Mouse (Mus musculus) adrenal gland, postnatal 4 days (tissue): ENCODE measurements around the gene Hist1h2bm. TPM values are rescaled to one million over a fixed set of nuclear protein-coding genes. Genes with fewer than 3 reads are reported as not detected.
"Not testable (repeated sequence)": the region's sequence is repeated elsewhere in the genome, so short reads cannot be mapped to it uniquely, and the experiment has no call there.

Source experiments
- DNase-seq, 2 experiments: peaks; one replicate each; pipeline ENCODE4 v3.0.0; 2021 to 2022; ENCODE audit warnings: low spot score in 2 of 2, mixed read lengths in 2 of 2
- total RNA-seq, 2 experiments: library from RNA; stranded (reverse); gene quantifications; 2 replicates each; pipeline ENCODE4 v1.2.3; 2021

Hist1h2bm gene
- total RNA-seq, 2 experiments from 2014 or later: 142 to 169 TPM

DNA sequence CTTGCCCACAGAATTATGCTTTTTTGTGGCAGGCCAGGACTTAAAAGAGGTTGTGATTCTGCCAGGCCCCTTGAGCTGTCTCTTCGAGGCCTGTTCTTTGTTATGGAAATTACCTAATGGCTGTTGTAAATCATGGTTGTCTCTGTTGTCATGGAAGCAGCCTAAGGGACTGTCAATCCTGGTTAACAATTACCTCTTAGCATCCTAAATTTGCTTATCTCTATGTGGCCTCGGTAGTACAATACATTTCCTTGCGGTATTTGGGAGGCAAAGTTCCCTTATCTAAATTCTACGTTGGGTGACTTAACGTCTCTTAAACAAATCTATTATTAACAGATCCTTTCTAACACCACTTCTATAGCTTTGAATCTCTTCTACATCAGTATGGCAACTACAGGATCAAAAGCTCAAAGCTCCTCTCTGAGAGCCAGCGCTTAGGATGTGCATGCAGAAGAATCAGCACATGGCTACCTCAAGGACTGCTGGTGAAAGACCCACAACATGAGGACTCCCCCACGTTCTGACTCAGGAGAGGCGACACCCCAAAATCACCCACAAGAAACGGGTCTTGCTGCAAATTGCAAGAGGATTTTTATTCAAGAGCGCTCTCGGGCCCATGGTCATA is 6.2 kb downstream of the Hist1h2bm start:
- DNase-seq: no peak

DNA sequence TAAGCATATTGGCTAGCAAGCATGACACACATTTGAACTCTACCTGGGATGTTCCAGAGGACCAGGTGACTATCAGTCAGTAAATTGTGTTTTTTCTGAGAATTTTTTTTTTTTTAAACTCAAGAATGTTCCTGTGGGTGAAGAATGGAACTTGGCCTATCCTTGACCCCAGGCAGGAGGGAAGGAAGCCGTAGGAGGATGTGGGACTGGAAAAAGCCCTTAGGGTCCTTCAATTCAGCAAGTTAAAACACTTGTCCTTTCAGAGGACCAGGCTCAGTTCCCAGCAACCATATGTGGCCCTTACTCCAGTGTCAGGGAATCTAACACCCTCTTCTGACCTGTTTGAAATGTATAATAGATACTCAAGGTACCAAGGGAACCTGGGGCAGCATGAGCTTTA is 7.7 kb downstream of the Hist1h2bm start:
- DNase-seq: no peak

DNA sequence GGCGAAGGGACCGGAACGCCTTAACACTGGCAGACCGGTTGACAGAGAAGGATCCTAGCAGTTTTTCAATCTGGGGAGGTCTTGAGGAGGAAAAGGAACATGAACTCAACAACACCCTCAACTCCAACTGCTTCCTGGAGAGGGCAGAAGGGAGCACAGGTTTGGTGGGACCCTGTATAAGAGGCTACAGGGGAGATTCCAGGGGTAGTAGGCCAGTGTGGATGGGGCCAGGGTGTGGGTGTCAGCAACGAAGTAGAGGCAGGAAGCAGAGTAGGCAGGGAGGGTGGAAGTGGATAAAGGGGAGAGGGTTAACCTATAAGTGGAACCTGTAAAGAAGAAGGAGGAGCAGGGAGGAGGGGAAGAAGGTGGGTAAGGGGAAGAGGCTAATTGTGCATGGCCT is 11.6 kb downstream of the Hist1h2bm start:
- no peak for DNase-seq

DNA sequence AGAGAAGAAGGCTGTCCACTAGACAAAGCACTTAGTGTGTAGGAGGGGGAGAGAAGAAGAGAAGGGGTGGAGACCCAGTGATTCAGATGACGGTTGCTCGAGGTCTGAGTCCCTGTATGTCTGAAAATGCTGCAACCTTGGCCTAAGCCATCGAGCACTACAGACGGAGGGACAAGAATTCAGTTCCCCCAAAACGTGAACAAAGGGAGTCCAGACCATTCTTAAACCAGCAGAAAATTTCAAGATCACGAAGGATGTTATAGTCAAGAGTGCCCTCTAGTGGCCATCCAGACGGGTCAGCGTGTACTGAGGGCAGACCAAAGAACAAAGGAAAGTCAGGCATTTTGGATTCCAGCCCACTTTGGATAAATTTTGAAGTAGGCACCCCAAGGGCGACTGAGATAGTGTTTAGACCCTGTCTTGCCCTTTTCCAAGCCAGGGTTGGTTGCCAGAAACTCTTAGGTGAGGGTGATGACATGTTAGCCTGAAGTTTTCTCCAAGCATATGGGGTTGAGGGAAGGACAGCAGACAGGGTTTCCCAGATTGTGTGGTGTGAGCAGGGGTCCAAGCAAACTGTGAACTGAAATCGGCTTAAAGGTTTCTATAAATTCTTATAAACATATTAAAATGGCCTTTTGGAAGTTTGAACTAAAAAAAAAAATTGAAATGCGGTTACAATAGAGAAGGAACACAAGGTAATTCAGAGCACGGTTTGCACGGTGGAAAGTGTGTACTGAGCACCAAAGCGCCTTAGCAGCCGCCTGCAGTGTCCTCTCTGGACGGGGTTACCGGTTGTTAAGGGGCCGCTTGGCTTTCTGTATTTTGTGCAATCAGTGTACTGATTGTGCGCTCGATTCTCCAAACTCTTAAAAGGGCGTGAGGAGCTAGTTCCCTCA is 12.4 kb downstream of the Hist1h2bm start:
- no peak for DNase-seq

DNA sequence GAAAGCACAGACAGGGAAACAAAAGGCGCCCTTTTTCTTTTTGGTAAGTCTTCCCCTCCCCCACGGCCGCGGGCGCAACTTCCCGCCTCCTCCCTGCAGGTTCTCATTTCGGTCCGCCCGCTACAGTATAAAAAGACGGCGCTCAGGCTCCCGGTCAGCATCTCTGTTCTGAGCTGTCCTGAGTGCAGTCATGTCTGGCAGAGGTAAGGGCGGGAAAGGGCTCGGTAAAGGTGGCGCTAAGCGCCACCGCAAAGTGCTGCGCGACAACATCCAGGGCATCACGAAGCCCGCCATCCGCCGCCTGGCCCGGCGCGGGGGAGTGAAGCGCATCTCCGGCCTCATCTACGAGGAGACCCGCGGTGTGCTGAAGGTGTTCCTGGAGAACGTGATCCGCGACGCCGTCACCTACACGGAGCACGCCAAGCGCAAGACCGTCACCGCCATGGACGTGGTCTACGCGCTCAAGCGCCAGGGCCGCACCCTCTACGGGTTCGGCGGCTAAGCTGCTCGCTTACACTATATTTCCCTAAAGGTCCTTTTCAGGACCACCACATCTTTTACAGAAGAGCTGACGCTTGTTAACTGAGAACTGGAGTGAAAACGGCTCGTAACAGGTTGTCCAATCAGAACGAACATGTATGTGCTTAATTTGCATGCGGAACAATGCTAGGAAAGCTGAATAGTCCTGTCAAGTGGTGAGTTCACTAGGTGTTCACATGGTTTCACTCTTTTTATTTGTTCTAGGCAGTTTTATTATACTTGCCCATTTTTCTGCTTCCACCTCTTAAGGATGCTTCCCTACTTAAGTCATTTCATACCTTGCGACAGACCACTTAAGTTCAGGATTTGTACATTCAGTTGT is 13.3 kb downstream of the Hist1h2bm start, which contains the start of gene Hist1h4j:
Hist1h4j (plus strand) TSS at position 159 of the 862 bp plus-strand sequence.
- peak in 1 of 2 experiments; percentile 41 for DNase-seq

DNA sequence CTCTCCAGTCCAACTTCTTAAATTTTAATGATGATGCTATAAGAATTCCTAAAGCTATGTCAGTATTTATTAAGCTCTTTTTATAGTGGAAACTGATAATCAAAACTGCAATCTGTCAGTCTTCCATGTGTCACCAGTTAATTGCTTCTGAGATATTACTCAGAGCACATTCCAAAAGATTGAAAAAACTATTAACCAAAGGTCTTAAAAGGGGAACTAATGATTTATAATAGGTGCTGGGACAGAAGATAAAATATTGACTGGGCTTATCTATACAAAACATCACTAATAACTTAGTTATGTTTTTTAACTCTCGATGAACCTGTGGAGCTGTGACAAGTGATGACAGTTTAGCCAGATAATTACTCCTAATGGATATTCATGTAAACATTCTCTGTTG is 23.2 kb downstream of the Hist1h2bm start:
- DNase-seq: no peak

DNA sequence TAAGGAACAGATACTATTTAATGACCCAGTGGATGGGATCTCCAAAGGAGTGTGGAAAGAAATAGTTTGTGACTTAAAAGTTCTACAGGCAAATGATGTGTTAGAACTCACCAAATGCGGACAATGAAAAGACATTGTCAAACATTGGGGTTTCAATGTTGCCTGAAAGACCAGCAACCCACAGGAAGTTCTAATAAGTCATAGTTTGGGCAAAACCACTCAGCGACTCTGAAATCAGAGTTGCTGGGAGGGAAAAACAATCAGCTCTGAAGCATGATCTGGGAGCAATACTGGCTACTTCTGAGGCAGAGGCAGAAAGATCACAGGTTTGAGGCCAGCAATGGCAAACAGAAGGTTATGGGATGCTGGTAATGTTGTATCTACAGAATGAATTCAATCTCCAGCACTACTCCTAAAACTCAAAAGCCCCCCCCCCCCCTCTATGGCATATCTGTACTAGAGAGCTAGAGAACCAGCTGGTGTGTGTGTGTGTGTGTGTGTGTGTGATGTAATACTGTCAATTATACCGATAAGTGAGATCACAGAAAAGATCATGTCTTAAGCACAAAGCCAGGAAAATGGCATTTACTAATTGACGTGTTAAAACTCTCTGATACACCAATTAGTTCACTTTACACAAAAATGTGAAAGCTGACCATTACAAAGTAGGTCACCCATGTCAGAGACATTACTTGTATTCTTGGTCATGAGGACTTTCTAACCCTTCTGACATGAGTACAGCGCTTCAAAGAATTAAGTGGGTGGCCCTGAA is 27.7 kb downstream of the Hist1h2bm start:
- no peak for DNase-seq

DNA sequence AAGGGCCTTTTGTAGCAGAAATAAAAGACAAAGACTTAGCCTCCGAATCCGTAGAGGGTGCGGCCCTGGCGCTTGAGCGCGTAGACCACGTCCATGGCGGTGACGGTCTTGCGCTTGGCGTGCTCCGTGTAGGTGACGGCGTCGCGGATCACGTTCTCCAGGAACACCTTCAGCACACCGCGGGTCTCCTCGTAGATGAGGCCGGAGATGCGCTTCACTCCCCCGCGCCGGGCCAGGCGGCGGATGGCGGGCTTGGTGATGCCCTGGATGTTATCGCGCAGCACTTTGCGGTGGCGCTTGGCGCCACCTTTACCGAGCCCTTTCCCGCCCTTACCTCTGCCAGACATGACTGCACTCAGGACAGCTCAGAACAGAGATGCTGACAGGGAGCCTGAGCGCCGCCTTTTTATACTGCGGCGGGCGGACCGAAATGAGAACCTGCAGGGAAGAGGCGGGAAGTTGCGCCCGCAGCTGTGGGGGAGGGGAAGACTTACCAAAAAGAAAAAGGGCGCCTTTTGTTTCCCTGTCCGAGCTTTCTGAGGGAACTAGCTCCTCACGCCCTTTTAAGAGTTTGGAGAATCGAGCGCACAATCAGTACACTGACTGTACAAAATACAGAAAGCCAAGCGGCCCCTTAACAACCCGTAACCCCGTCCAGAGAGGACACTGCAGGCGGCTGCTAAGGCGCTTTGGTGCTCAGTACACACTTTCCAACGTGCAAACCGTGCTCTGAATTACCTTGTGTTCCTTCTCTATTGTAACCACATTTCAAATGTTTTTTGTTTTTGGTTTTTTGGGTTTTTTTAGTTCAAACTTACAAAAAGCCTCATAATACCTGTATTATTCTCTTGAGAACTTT is 28.5 kb downstream of the Hist1h2bm start, which contains the start of gene Hist1h4k:
Hist1h4k (minus strand) TSS at position 347 of the 859 bp plus-strand sequence.
- DNase-seq: peak; percentile 82 to 84

DNA sequence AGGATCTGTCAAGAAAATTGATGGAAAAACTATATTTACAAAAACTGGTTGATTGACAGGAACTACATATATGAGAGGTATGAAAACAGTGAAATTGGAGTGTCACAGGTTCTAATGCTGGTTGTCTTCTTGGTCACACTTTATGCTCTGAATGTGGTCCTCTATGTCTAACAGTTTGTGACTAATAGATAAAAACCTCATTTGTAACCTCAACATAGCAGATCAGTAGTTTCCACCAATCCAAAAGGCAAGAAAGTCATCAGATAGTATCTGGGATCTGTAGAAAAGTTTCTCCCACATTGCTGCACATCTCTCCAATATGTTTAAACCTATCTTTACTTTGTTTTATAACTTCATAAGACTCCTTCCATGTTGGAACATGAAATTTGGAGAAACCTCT is 29.6 kb downstream of the Hist1h2bm start:
- no peak for DNase-seq

DNA sequence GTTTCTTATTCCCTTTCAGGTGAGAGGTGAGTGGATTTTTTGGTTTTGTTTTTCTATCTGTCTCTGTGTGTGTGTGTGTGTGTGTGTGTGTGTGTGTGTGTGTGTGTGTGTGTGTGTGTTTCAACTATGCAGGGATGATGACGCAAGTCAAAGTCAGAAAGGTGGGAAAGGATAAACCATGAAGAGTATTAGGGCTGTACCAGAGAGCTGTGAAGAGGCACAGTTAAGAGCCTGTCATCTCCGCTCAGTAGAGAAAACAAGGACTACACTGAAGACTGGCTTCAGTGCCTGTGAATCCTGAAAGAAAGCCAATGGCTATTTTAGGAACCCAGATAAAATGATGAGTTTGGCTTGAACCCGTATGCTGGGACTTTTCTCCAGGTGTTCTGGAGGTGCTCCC is 30.0 kb downstream of the Hist1h2bm start:
- DNase-seq: no peak

DNA sequence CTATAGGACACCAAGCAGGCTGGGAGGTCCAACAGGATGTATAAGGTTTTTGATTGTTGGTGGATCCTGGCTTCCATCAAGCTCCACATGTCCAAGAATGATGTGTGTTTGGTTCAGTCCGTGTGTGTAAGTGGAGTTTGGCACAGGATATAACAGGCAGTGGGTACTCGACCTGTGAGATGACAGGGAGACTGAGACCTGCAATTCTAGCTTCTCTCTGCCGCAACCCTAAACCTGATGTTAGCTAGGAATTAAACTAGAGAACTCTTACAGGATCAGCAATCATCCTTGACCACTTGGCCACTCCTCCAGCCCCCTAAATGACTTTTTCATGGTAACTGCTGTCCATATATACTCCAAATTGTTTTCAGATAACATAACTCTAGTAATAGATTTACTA is 30.5 kb downstream of the Hist1h2bm start:
- DNase-seq: no peak

DNA sequence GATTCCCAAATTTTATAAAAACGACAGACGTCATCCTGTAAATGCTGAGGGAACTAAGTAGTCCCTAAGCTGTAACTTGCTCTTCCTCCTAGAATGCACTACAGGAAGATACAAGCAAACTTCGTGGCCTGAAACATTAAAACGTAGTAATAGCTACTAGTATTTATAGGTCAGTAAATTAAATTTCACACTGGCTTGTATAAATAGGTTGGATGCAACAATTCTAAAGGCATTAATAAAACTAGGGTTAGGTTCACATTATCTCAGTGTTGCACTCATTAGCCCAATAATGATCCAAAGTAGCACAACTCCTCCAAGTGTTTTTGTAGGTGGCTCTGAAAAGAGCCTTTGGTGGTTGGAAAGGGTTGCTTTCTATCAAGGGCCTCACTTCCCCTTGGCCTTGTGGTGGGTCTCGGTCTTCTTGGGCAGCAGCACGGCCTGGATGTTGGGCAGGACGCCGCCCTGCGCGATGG is 31.2 kb downstream of the Hist1h2bm start:
- DNase-seq: no peak

DNA sequence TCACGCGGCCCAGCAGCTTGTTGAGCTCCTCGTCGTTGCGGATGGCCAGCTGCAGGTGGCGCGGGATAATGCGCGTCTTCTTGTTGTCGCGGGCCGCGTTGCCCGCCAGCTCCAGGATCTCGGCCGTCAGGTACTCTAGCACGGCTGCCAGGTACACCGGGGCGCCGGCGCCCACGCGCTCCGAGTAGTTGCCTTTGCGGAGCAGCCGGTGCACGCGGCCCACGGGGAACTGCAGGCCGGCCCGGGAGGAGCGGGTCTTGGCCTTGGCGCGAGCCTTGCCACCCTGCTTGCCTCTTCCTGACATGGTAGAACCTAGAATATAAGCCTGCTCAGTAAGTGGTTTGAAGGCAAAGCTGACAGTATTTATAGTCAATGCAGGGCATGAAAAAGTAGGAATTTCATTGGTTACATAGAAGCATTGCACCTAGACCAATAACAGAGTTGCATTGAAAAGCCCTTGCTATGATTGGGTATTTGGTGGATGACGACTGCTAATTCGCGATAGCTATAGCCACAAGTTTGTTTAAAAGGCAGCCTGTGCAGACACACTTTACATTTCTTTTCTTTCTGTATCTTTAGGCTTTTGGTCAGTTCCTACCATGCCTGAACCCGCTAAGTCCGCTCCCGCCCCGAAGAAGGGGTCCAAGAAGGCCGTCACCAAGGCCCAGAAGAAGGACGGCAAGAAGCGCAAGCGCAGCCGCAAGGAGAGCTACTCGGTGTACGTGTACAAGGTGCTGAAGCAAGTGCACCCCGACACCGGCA is 31.9 kb downstream of the Hist1h2bm start, which contains the start of the genes Hist1h2ak and Hist1h2bn:
Hist1h2ak (minus strand) TSS at position 304 of the 762 bp plus-strand sequence.
Hist1h2bn (plus strand) TSS at position 600 of the 762 bp plus-strand sequence.
- peak in 1 of 2 experiments; percentile 34 for DNase-seq

DNA sequence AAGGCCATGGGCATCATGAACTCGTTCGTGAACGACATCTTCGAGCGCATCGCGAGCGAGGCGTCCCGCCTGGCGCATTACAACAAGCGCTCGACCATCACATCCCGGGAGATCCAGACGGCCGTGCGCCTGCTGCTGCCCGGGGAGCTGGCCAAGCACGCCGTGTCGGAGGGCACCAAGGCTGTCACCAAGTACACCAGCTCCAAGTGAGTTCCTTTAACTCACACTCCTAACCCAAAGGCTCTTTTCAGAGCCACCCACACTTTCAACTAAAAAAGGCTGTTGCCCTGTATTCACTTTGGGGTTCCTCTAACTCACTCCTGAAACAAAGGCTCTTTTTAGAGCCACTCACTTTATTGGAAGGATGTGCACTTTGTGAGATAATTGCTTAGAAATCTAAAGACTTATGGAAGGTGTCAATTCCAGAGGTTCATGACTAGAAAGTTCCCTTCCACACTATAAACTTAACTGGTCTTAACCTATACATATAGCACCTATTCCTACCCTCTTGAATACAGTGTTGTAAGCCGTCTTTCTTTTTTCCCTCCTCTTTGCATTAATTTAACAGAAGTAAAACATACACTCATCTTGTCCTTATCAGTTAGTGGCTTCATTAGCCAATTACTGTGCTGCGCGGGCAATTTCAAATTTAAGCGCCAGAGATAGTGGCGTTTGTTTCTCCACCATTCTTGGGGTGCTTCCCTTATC is 32.6 kb downstream of the Hist1h2bm start:
- DNase-seq: not testable (repeated sequence)

DNA sequence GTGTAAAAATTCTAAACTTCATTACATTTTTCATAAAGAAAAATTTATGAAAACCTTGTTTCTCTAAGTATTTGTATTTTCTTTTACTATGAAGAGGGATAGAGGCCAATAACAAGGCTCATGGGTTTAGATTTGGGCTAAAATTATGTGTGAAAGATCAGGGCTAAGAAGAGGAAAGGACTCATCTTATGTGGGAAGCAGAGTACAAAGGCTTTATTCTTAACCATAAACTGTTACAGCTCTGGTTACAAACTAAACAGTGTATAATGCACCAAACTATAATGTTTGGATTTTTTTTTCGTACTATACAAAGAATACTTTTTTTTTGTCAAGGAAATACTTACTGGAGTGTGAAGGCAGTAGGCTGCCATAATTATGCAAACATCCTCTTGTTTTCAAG is 33.9 kb downstream of the Hist1h2bm start:
- no peak for DNase-seq
